Mouse (Mus musculus) neural tube, embryonic 13.5 days (tissue): ENCODE results near the gene Arhgef7. TPM values are rescaled to one million over a fixed set of nuclear protein-coding genes. Genes with fewer than 3 reads are reported as not detected.
A peak's percentile ranks its signal among the peaks of the same experiment; 100 is the strongest.

Source experiments
- ATAC-seq: fragments of 200-750 bp; cut with Nextera tagmentation; 2 replicates; pipeline ENCODE4 v1.8.0; 2017; ENCODE audit warnings: low read depth, mild to moderate bottlenecking, moderate TSS enrichment, moderate library complexity
- H3K27ac ChIP-seq: fragments of 300-500 bp; sonication (generic); replicated peaks from 2 replicates; pipeline ENCODE4 v1.5.1; 2015; ENCODE audit warnings: moderate library complexity, mild to moderate bottlenecking, inconsistent platforms
- H3K27me3 ChIP-seq: fragments of 300-500 bp; sonication (generic); 2 replicates; pipeline ENCODE4 v1.6.1; 2015; ENCODE audit warnings: mild to moderate bottlenecking, inconsistent platforms
- H3K36me3 ChIP-seq: fragments of 300-500 bp; sonication (generic); 2 replicates; pipeline ENCODE4 v1.6.1; 2015; ENCODE audit warnings: mild to moderate bottlenecking, inconsistent platforms
- H3K4me1 ChIP-seq: fragments of 300-500 bp; sonication (generic); replicated peaks from 2 replicates; pipeline ENCODE4 v1.6.1; 2015; ENCODE audit warnings: inconsistent platforms
- H3K4me2 ChIP-seq: fragments of 300-500 bp; sonication (generic); 2 replicates; pipeline ENCODE4 v1.6.1; 2015; ENCODE audit warnings: inconsistent platforms, mild to moderate bottlenecking, moderate library complexity
- H3K4me3 ChIP-seq: fragments of 300-500 bp; sonication (generic); 2 replicates; pipeline ENCODE4 v1.5.1; 2015; ENCODE audit warnings: mild to moderate bottlenecking, inconsistent platforms
- H3K9ac ChIP-seq: fragments of 300-500 bp; sonication (generic); 2 replicates; pipeline ENCODE4 v1.6.1; 2015; ENCODE audit warnings: moderate library complexity, mild to moderate bottlenecking, inconsistent platforms
- H3K9me3 ChIP-seq: fragments of 300-500 bp; sonication (generic); 2 replicates; pipeline ENCODE4 v1.6.1; 2016; ENCODE audit warnings: inconsistent platforms
- WGBS: fragments of 180-500 bp; shearing (Covaris S2); methylation state at CpG from one replicate; pipeline ENCODE4 v1.1.7; 2015; 5-methylcytosine and 5-hydroxymethylcytosine counted together
- polyA plus RNA-seq: library from polyadenylated mRNA; unstranded; fragments of >200 nt; fragmentation: Nextera tagmentation; extraction: Ambion mirVana; gene quantifications from 2 replicates; pipeline ENCODE4 v1.2.1, GENCODE M21; 2015

Arhgef7 gene
- polyA plus RNA-seq, 1 experiment from 2014 or later: 61.6 TPM

GRCm38 (mm10) chr8:11727273-11727650 lies 259 bp upstream of the Arhgef7 start:
- H3K27me3 ChIP-seq: peaks cover 14% of the 10 kb centered on the region

GRCm38 (mm10) chr8:11728482-11729295 lies 1.2 kb downstream of the Arhgef7 start:
- Histone ChIP-seq H3K4me1 (peaks cover 46% of the 10 kb centered on the region), H3K9me3 (no peaks in the 10 kb centered on the region), H3K4me3 (peak overlapping the region; percentile 79), H3K36me3 (0 out of 2 replicates have a peak, but pooled peaks cover under 1% of the 10 kb centered on the region), H3K4me2 (peak overlapping the region; percentile 85), H3K9ac (peak overlapping the region; percentile 97), H3K27me3 (peaks cover 14% of the 10 kb centered on the region), H3K27ac (peak overlapping the region; percentile 100)
- WGBS: under 1% methylated on average over 58 of the region's 61 CpGs
- ATAC-seq: peak; percentile 63

More at GRCm38 (mm10) chr8:11727273-11727650, 259 bp upstream of the Arhgef7 start:
- WGBS: 0% methylated on average over 22 of the region's 22 CpGs
- no peaks in the 10 kb centered on the region for H3K9me3 ChIP-seq
- peak overlapping the region; percentile 85 for H3K4me2 ChIP-seq
- H3K4me3 ChIP-seq: peak overlapping the region; percentile 79
- H3K4me1 ChIP-seq: peaks cover 40% of the 10 kb centered on the region
- H3K27ac ChIP-seq: peak overlapping the region; percentile 100
- peak overlapping the region; percentile 97 for H3K9ac ChIP-seq
- ATAC-seq: peak; percentile 37
- no peaks in the 10 kb centered on the region for H3K36me3 ChIP-seq

- H3K4me2 ChIP-seq: peak overlapping the region; percentile 85
- H3K4me1 ChIP-seq: peaks cover 50% of the 10 kb centered on the region
- H3K9ac ChIP-seq: peak overlapping the region; percentile 46
- H3K27me3 ChIP-seq: peaks cover 7% of the 10 kb centered on the region
- H3K9me3 ChIP-seq: no peaks in the 10 kb centered on the region
- no peak overlapping the region for H3K27ac ChIP-seq
- H3K4me3 ChIP-seq: peak overlapping the region; percentile 79
- no peak for ATAC-seq
- peaks cover 6% of the 10 kb centered on the region; the same call in 1 of the 2 replicates for H3K36me3 ChIP-seq
- 73% methylated on average over 12 of the region's 12 CpGs for WGBS
Measured at GRCm38 (mm10) chr8:11730271-11730940, 2.9 kb downstream of the Arhgef7 start.

- H3K36me3 ChIP-seq: peaks cover 39% of the 10 kb centered on the region
Measured at GRCm38 (mm10) chr8:11735672-11736235, 8.2 kb downstream of the Arhgef7 start.

GRCm38 (mm10) chr8:11737096-11737495 lies 9.6 kb downstream of the Arhgef7 start:
- H3K36me3 ChIP-seq: peaks cover 45% of the 10 kb centered on the region
- ATAC-seq: no peak
- H3K27me3 ChIP-seq: no peaks in the 10 kb centered on the region
- H3K4me1 ChIP-seq: peaks cover 11% of the 10 kb centered on the region; the same call in 1 of the 2 replicates
- H3K9me3 ChIP-seq: no peaks in the 10 kb centered on the region
- H3K27ac ChIP-seq: no peak overlapping the region
- WGBS: 91% methylated on average over 6 of the region's 6 CpGs
- no peak overlapping the region for H3K9ac ChIP-seq
- no peak overlapping the region for H3K4me3 ChIP-seq
- no peak overlapping the region for H3K4me2 ChIP-seq

More at GRCm38 (mm10) chr8:11735672-11736235, 8.2 kb downstream of the Arhgef7 start:
- H3K27ac ChIP-seq: no peak overlapping the region
- H3K27me3 ChIP-seq: no peaks in the 10 kb centered on the region
- no peak for ATAC-seq
- peaks cover 22% of the 10 kb centered on the region for H3K4me1 ChIP-seq
- 89% methylated on average over 15 of the region's 15 CpGs for WGBS
- H3K4me3 ChIP-seq: no peak overlapping the region
- H3K9me3 ChIP-seq: no peaks in the 10 kb centered on the region
- no peak overlapping the region for H3K9ac ChIP-seq
- no peak overlapping the region for H3K4me2 ChIP-seq

- 87% methylated on average over 5 of the region's 5 CpGs for WGBS
Measured at GRCm38 (mm10) chr8:11739082-11739481, 11.6 kb downstream of the Arhgef7 start.

GRCm38 (mm10) chr8:11740857-11741256 lies 13.3 kb downstream of the Arhgef7 start:
- H3K27me3 ChIP-seq: no peaks in the 10 kb centered on the region
- H3K9ac ChIP-seq: no peak overlapping the region
- no peak overlapping the region for H3K4me3 ChIP-seq
- no peak overlapping the region for H3K4me2 ChIP-seq
- no peak for ATAC-seq
- H3K36me3 ChIP-seq: peaks cover 36% of the 10 kb centered on the region
- no peaks in the 10 kb centered on the region for H3K9me3 ChIP-seq
- no peak overlapping the region for H3K27ac ChIP-seq
- 84% methylated on average over 2 of the region's 2 CpGs for WGBS
- H3K4me1 ChIP-seq: 0 out of 2 replicates have a peak, but pooled peaks cover 8% of the 10 kb centered on the region

More at GRCm38 (mm10) chr8:11739082-11739481, 11.6 kb downstream of the Arhgef7 start:
- H3K4me3 ChIP-seq: no peak overlapping the region
- ATAC-seq: no peak
- no peak overlapping the region for H3K4me2 ChIP-seq
- peaks cover 8% of the 10 kb centered on the region; the same call in 1 of the 2 replicates for H3K4me1 ChIP-seq
- no peaks in the 10 kb centered on the region for H3K9me3 ChIP-seq
- no peak overlapping the region for H3K27ac ChIP-seq
- no peak overlapping the region for H3K9ac ChIP-seq
- peaks cover 41% of the 10 kb centered on the region for H3K36me3 ChIP-seq
- no peaks in the 10 kb centered on the region for H3K27me3 ChIP-seq

- ATAC-seq: no peak
- H3K27me3 ChIP-seq: no peaks in the 10 kb centered on the region
- H3K9ac ChIP-seq: no peak overlapping the region
- no peak overlapping the region for H3K4me3 ChIP-seq
- H3K9me3 ChIP-seq: no peaks in the 10 kb centered on the region
- H3K4me2 ChIP-seq: no peak overlapping the region
- H3K27ac ChIP-seq: no peak overlapping the region
- WGBS: 81% methylated on average over 10 of the region's 10 CpGs
- 0 out of 2 replicates have a peak, but pooled peaks cover 8% of the 10 kb centered on the region for H3K4me1 ChIP-seq
- H3K36me3 ChIP-seq: peaks cover 19% of the 10 kb centered on the region
Measured at GRCm38 (mm10) chr8:11743580-11743979, 16.1 kb downstream of the Arhgef7 start.

- Histone ChIP-seq H3K27me3 (no peaks in the 10 kb centered on the region), H3K4me2 (no peak overlapping the region), H3K9me3 (no peaks in the 10 kb centered on the region), H3K9ac (no peak overlapping the region), H3K4me1 (peaks cover 8% of the 10 kb centered on the region; the same call in 1 of the 2 replicates), H3K27ac (no peak overlapping the region), H3K36me3 (no peaks in the 10 kb centered on the region), H3K4me3 (no peak overlapping the region)
- 88% methylated on average over 11 of the region's 11 CpGs for WGBS
- no peak for ATAC-seq
Measured at GRCm38 (mm10) chr8:11746850-11747600, 19.5 kb downstream of the Arhgef7 start.

- peaks cover 4% of the 10 kb centered on the region; the same call in 1 of the 2 replicates for H3K4me1 ChIP-seq
- H3K36me3 ChIP-seq: no peaks in the 10 kb centered on the region
- ATAC-seq: no peak
- H3K27me3 ChIP-seq: no peaks in the 10 kb centered on the region
- H3K9me3 ChIP-seq: no peaks in the 10 kb centered on the region
- no peak overlapping the region for H3K9ac ChIP-seq
- H3K27ac ChIP-seq: no peak overlapping the region
- H3K4me2 ChIP-seq: no peak overlapping the region
- 63% methylated on average over 6 of the region's 6 CpGs for WGBS
- no peak overlapping the region for H3K4me3 ChIP-seq
Measured at GRCm38 (mm10) chr8:11749472-11749871, 22.0 kb downstream of the Arhgef7 start.

GRCm38 (mm10) chr8:11752338-11752737 lies 24.8 kb downstream of the Arhgef7 start:
- 88% methylated on average over 3 of the region's 3 CpGs for WGBS
- Histone ChIP-seq H3K36me3 (no peaks in the 10 kb centered on the region), H3K4me3 (no peak overlapping the region)

More at GRCm38 (mm10) chr8:11752338-11752737, 24.8 kb downstream of the Arhgef7 start:
- no peak overlapping the region for H3K27ac ChIP-seq
- no peak for ATAC-seq
- H3K4me2 ChIP-seq: no peak overlapping the region
- peaks cover 5% of the 10 kb centered on the region for H3K4me1 ChIP-seq
- H3K9me3 ChIP-seq: no peaks in the 10 kb centered on the region
- no peak overlapping the region for H3K9ac ChIP-seq
- H3K27me3 ChIP-seq: no peaks in the 10 kb centered on the region
